Mouse (Mus musculus): ENCODE measurements around the gene Cntn5.

The Cntn5 gene

DNA sequence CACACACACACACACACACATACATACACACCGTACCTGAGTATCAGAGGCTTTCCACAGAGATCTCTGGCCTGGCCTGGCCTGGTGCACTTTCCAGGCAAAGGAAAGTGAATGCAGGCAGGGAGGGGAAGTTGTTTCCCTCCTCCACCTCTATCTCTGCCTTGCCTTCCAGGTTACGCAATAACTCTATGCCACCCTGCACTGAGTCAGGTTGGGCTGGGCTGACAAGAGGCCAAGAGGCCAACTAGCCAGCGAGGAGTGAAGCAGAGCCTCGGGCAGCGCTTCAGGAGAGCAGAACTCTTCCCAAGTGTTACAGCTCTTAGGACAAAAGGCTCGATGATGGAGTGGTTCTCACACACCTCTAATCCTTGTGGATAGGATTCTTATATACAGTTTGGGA lies 1018.4 kb downstream of the Cntn5 start:
- no peak for DNase-seq

DNA sequence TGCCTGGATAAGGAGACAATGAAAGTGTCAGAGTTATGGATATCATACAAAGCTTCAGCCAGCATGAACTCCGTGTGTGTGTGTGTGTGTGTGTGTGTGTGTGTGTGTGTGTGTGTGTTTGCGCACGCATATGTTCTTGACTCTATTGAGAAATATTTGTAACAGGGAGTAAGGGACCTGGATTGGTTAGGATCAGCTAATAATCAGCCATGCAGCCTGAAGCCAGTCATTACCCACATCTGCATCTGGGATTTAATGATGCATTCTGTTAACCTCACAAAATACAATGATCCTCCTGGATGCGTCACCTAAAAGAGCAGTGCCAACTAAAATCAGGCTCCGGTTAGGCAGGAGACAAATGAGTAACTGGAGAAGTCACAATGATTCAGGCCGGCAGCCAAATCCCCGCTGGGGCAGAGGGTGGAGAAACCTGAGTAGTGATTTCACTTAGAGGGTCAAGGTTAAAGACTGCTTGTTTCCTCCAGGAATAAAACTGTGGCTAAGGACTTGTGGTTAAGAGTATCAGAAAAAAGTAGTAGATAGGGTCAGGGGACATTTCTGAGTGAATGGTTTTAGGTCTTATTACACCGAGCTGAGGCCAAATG lies 1021.7 kb downstream of the Cntn5 start:
- DNase-seq: no peak

DNA sequence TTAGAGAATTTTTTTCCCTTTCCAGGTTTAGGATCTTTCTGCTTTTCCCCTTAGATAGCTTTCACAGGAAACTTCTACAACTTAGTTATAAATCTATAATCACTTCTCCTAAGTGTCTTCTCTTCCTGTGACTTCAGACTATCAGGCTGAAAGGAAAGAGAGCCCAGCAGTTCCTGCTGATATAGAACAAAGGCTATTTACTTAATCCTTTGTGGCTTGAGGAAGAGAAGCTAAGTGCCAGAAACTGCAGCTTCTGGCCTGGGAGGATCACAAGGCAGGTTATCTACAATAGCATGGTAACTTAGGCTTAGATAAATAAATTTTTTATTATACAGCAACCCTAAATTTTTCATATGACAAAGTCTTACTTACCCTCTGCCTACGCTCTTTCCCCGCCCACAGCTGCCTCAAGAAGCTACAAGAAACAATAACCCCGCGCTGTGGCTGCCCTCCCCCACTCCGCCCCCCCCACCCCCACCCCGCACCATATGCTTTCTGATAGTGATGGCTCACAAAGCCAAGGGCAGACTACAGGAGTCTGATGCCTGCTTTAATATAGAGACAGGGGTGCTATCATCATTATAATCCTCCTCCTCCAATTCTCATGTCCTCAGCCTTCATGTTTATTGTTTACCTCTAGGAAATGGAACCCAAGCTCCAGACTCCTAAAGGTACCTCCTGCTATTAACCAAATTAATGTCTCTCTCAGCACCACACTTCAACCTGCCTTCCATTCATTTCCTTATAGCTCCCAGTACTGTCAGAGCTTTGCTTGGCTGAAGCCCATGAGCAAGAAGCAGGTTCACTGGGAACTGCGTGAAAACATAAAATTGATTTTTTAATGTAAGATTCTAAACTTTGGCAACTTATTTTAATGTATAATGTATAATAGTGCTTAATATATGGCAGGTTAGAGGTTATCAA lies 1032.2 kb downstream of the Cntn5 start:
- no peak for DNase-seq

DNA sequence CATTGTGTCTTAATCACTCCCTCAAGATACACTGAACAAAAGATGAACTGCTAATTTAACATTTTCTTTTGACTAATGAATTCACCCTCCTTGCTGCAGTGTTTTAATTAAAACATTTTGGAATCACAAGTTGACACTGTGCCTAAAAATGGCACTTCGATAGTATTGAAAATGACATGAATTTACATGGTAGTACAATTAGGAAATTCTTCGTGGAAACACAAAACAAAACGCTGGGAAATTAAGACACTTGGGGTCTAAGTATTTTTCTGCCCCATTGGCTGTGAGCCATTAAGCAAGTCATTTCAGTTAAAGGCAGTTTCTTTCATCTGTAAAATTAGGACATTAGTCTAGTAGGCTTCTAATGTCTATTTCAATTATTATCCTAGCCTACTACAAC lies 1043.9 kb downstream of the Cntn5 start:
- no peak for DNase-seq

DNA sequence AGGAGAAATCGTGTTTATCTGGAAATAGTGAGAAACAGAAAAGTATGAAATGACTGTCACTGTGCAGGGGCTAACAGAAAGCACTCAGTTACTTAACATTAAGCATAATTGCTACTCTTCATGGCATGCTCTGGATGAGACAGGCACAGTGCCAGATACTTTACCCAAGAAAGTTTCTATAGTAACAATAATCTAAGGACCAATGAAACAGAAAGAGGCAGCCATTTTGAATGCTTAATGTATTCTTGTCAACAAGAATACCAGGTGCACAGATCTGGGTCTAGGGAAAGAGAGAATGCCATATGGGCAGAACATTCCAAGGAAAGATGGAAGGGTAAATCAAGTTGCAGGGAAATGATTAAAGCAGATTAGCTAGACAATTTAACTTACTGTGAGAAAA lies 1045.3 kb downstream of the Cntn5 start:
- no peak for DNase-seq

DNA sequence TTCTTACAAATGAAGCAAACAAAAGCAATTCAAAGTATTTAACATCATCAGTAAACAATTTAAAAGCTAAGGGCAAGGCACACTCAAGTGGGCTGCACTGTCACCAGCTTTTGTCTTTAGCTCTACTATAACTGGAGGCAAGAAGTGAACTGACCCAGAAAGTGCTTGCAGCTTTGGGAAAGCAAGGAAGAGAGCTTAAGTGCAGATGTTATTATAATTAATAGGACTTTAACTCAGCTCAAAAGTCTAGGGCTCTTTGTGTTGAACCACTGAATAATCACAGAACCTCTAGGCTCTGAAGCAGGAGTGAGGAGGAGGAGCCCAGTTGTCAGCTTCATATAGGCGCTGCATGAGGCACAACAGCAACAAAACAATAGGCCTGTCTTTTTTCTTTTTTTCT lies 1049.8 kb downstream of the Cntn5 start:
- no peak for DNase-seq

DNA sequence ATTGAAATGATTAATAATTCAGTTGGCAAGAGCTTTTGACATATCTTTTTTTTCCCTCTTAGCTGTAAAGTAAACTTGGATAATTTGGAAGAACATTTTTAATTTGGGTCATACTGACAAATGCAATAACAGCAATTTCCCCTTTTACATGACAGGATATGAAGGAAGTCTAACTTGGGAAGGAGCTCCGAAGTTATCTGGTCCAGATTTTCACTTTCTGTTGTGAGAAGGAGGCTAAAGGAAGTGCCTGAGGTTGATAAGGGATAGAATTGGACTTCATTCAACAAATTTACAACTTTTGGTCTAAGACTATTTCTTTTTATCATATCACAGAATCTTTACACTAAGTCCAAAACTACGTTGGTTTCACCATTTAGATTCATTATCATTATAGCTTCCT lies 1074.3 kb downstream of the Cntn5 start:
- DNase-seq: no peak

DNA sequence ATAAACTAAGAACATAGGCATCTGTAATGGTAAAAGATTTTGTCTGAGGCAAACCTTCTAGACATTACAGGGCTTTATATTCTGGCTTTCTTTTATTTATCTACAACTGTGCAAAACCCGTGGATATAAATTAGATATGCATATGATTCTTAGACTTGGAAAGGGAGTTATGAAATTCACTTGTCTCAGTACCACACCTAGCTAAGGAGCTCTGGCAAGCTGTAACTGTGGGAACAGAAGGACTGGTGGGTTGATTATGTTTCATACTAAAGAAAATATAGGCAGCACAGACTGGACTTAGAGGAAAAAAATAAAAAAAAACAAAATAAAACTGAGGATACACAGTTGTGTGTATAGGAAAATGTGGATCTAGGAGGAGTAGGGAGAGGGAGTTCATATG lies 1084.6 kb downstream of the Cntn5 start:
- DNase-seq: no peak

DNA sequence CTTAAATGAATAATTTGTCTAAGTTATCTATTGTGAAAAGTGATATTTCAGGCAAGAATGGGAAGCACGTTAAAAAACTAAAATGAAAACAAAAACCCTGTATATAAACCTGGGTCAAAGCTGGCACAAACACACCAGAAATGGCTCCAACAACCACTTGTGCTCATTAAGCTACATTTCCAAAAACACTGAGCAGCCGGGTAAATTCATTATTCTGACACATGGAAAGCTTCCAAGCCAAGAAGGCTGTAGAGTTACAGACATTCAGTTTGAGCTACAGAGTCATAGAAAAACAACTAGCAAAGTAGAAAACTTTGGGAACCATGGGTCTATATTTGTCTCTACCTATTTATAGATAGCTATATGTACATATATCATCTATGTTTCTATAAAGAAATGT lies 1087.1 kb downstream of the Cntn5 start:
- DNase-seq: no peak

DNA sequence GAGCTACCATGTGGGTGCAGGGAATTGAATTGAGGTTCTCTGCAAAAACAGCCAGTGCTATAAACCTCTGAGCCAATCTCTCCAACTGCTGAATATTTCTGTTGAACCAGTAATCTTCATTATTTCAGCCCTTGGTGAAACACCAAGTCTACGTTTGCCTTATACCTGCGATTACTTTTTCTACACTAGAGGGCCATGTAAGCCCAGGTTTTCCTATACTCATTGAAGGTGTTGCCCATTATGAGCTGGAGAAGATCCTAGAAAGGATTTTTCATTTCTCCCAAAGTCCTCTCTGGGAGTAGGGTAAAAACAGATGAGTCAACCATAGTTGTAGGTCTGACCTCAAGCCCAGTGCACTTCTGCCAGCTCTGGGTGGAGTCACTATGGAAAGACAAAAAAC lies 1105.0 kb downstream of the Cntn5 start:
- no peak for DNase-seq

DNA sequence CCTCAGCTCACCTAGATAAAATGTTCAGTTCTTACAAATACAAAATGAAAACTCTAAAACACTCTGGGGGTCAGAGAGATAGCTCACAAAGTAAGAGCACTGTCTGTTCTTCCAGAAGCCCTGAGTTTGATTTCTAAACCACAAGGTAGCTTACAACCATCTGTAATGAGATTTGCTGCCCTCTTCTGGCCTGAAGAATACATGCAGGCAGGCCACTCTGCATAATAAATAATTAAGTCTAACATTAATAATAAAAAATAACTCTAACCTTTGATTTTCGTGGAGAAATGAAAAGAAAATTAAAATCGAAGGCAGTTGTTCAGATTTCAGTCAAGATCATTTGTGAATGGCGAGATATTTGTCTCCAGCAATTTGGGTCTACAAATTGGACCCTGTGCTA lies 1120.9 kb downstream of the Cntn5 start:
- DNase-seq: no peak

DNA sequence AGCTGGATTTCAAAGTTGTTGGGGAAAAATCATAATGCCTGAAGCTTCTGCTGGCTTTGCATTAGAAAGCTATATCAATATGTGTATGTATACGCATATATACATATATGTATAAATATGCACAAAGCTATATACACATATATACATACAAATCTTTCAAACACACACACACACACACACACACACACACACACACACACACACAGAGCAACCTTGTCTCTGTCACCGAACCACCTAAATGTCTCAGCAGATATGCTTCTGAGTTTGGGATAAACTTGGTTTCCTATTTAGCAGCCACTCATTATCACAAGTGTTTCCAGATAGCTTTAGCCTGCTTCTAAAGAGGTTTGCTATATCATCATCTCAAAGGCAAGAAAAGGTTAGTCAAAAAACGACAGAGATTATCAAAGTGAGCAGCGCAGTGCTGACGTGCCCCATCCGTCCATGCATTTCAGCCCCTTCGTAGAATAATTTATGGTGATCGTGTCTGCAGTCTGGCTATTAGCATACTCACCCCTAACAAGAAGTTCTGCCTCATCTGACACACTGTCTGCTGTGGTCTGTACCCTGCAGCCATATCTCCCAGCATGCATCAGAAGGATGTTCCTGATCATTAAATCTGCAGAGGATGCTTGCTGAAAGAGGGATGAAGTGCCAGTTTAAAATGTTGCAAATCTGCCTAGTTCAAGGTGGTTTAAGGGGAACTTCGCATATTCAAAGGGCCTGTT lies 1123.3 kb downstream of the Cntn5 start:
- no peak for DNase-seq

DNA sequence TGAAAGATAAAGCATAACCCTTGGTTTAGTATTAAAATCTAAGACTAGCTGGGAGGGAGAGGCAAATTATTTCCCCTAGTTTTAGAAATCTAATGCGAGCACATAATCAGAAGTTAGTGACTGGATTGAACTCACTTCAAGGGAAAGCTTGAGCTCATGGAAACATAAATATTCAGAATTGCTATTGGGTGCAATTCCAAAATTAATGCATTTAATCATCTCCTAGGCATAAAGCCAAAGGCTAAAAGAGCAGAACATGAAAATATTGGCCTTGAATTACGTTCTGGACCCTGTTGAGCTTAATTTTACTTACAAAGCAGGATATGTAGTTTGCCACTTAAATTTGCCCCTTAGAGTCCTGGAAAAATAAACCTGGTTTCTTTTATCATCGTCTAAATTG lies 1124.9 kb downstream of the Cntn5 start:
- DNase-seq: no peak

DNA sequence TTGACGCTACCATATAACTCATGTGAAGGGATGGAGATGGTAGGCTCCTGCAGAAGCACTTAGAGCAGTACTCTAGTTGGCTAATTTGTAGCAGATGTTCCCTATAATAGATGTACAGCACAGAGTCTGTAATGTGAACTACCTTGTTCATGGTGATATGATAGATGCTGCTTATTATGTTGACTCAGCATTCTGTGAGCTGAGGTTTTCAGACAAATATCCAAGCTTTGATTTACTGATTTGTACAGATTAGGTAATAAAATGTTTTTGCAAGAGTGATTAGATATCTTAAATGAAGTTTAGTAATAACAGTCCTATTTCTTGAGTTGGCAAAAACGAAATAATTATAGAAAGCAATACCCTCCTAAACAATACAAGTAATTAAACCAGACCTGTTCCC lies 1133.8 kb downstream of the Cntn5 start:
- DNase-seq: no peak

DNA sequence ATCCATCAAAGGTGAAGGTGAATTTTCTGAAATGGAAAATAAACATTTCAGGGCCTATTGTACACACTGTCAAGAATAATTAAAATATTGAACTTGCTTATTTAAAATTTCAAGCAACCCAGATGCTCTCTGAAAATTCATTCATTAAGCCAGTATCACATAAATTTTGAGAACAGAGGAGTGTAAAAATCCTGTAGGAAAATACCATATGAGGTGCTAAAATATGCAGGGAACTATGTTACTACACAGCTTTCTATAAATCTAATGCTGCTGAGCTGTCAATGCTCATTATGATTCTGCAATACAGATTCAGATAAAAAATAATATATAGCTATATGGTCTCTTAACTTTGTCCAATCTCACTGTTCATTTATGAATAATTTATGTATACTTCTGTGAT lies 1134.9 kb downstream of the Cntn5 start:
- DNase-seq: no peak

DNA sequence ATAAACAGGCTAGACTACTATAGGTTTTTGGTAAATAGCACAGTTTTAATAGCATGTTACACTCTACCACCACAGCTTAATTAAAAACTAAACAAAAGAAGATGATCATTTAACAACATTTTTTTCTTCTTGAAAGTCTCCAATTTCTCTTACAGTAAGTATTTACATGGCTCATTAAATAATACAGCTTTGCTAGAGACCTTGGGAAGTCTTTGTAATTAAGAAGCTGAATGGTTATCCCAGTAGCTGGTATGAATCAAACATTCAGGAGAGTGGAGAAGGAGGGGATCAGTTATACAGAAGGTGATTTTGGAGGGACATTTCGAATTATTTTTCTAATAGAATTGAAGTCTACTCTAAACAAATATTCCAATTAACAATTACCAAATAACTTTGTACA lies 1186.4 kb downstream of the Cntn5 start:
- DNase-seq: no peak

DNA sequence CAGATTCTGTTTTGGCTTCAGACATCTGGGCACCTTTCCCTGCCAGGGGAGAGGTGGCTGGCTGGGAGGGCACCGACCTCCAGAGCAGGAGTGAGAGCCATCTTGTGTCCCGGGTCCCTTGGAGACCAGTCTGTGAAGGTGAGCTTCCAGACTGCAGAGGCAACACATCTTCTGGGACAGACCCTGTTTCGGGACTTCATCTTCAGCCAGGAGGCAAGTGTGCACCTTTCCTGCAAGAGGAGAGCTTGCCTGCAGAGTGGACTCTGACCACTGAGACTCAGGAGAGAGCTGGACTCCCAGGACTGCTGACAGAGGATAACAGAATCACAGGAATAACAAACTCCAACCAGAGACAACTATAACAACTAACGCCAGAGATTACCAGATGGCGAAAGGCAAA lies 1195.9 kb downstream of the Cntn5 start:
- DNase-seq: no peak

DNA sequence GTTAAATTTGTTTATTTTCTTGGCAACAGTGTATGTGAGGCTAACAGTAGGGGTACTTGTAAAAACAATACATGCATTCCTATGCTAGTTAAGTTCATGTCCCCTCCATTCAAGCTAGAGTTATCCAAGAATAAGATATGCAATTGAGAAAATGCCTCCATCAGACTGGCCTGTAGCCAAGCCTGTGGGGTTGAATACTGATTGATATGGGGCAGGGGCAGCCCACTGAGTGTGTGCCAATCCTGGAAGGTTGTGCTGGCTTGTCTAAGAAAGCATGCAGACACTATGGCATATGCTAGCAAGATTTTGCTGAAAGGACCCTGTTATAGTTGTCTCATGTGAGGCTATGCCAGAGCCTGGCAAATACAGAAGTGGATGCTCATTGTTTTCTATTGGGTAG lies 1196.8 kb downstream of the Cntn5 start:
- DNase-seq: no peak

DNA sequence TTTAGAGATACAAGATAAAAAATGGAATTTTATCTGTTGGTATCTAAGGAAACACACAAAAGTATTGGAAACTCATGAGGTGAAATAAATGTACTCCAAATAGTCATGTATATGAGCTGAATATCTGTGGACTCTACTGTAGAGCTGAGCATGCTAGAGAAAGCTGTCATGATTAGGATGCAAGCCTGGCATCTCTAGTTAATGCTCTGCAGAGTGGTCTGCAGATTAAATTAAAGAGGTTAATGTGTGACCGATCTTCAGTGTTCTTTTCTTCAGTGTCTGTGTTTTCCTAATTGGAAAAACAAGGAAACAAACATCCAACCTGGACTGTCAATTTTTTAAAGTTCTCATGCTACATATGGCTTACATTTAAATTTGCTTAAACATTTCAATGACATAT lies 1199.4 kb downstream of the Cntn5 start:
- no peak for DNase-seq

DNA sequence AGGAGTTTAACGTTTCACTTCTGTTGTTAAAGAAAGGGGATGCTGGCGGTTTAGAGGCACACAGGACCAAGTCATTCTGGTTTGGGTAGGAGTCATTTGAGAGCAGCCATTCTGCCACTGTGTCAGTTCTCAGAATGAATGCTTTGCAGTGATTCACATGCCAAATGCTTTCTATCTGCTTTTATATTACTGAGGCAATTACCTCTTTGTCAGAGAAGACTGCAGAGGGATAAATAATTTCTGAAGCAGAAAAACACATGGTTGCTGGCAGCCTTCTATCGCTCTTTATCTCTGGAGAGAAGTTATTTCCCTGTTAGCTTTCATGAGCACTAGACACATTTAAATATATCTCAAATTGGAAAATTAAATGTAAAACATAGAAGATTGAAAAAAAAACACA lies 1207.9 kb downstream of the Cntn5 start:
- DNase-seq: no peak

DNA sequence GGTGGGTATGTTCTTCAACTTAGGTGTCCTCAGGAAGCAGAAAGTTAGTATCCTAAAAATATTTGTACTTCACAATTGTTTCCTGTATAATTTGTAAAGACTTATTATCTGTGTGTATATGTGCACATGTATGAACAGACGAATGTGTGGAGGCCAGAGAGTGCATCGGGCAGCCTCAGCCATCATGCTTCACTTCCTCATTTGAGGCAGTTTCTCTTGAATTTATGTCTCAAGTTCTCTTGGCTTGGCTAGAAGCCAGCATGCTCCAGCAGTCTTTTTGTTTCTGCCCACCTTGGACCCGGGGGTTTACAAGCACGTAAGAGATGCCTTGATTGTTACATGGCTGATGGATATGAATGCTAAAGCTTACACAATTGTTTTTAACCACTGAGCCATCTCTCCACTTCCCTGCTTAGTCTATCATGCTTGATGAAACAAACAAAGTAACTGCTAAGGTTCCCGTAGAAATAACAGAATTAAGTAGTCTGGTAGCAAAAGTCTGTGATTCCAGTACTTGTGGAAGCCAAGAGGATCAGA lies 1222.2 kb downstream of the Cntn5 start:
- no peak for DNase-seq

DNA sequence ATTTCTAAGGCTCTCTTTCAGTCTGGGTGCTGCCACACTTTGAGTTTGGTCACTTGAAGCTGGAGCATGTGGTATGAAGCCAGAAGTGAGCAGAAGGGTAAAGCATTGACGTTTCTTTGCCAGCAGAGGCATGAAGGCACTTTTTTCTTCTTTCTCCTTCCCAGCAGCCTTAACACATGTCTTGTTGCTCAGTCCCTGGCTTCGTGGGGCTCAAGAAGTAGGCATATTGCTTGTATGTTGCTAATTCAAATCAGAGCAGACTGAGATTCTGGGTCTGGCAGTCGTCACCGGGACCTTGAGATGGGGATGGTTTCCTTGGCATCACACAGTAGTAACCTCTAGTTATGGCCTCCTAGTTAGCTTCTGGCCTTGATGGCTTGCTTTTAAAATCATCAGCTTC lies 1228.5 kb downstream of the Cntn5 start:
- DNase-seq: no peak

DNA sequence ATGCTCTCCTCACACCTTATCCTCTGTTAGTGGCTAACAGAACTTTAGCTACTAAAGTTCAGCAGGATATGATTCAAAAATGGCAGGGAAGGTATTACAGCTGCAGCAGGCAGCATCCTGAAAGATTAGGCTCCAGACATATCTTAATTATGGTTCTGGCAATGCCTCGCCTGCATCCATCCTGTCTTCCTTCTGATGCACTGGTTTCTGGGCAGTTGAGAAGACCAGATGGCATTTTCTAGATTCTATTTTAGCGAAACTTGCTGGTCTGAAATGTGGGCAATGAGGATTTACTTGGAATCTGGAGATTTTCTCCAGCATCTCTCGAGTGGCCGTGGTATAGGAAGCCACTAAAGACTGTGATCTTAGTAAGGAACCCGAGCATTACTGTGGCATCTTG lies 1230.0 kb downstream of the Cntn5 start:
- no peak for DNase-seq
